Mouse (Mus musculus): ENCODE data around the gene Ccl1.

- TF ChIP-seq MYOD1 (IDR thresholded peaks at IDR 0.05; ENCODE audit: control insufficient read depth in 1 of 3, insufficient read length in 2 of 3, low read depth in 2 of 3) (no peak), E2F4 (IDR thresholded peaks at IDR 0.05; ENCODE audit: insufficient read depth) (no peak), MAX (IDR thresholded peaks at IDR 0.05; ENCODE audit: low read depth) (no peak), MYOG (IDR thresholded peaks at IDR 0.05; ENCODE audit: control insufficient read depth in 1 of 3, insufficient read depth in 1 of 3, insufficient read length in 2 of 3, low read depth in 2 of 3) (no peak)
These were observed 35.4 kb upstream of the Ccl1 start for GRCm38 (mm10) chr11:82340900-82341299.
